Mouse (Mus musculus) heart, embryonic 16.5 days (tissue): ENCODE measurements at regions not wholly inside any gene's neighbourhood (a gene's known extent, or its start where the extent isn't known, plus 50 kb on each side); places are given as distances from the start of the nearest gene placed in this dataset.
A peak's percentile ranks its signal among the peaks of the same experiment; 100 is the strongest.

ENCODE experiments used
- ATAC-seq: fragments of 200-750 bp; cut with Nextera tagmentation; replicated peaks from 2 replicates; pipeline ENCODE4 v1.8.0; 2017; ENCODE audit warnings: moderate number of reproducible peaks; ENCODE audit not compliant: insufficient read depth, low FRiP score; ENCODE audit errors: extremely low read depth
- H3K27ac ChIP-seq: fragments of 300-500 bp; sonication (generic); 2 replicates; pipeline ENCODE4 v1.5.1; 2014; ENCODE audit warnings: mild to moderate bottlenecking, low read length, control low read depth, moderate library complexity
- H3K27me3 ChIP-seq: fragments of 300-500 bp; sonication (generic); 2 replicates; pipeline ENCODE4 v1.6.1; 2014; ENCODE audit warnings: low read length, mixed read lengths; ENCODE audit not compliant: control insufficient read depth, insufficient read depth
- H3K36me3 ChIP-seq: fragments of 300-500 bp; sonication (generic); 2 replicates; pipeline ENCODE4 v1.6.1; 2014; ENCODE audit not compliant: control insufficient read depth, insufficient read depth
- H3K4me1 ChIP-seq: fragments of 300-500 bp; sonication (generic); 2 replicates; pipeline ENCODE4 v1.6.1; 2014; ENCODE audit warnings: low read length, mixed read lengths; ENCODE audit not compliant: control insufficient read depth, insufficient read depth
- H3K4me2 ChIP-seq: fragments of 300-500 bp; sonication (generic); 2 replicates; pipeline ENCODE4 v1.6.1; 2014; ENCODE audit warnings: low read depth, mild to moderate bottlenecking, control low read depth, low read length
- H3K4me3 ChIP-seq: fragments of 300-500 bp; sonication (generic); 2 replicates; pipeline ENCODE4 v1.5.1; 2014; ENCODE audit warnings: mild to moderate bottlenecking, control low read depth, low read length
- H3K9ac ChIP-seq: fragments of 300-500 bp; sonication (generic); 2 replicates; pipeline ENCODE4 v1.6.1; 2014; ENCODE audit warnings: low read length, control low read depth
- H3K9me3 ChIP-seq: fragments of 300-500 bp; sonication (generic); replicated peaks from 2 replicates; pipeline ENCODE4 v1.6.1; 2016; ENCODE audit warnings: low read length; ENCODE audit not compliant: control insufficient read depth
- WGBS: fragments of 180-500 bp; shearing (Covaris S2); extraction: QIAGEN DNeasy Blood & Tissue Kit; methylation state at CpG from one replicate; pipeline ENCODE4 v1.1.7; 2014; 5-methylcytosine and 5-hydroxymethylcytosine counted together

GRCm38 (mm10) chr6:41113943-41114342, 78.6 kb upstream of the 2210010C04Rik start:
- H3K27ac ChIP-seq, result no peak overlapping the region
- no peak for ATAC-seq

DNA sequence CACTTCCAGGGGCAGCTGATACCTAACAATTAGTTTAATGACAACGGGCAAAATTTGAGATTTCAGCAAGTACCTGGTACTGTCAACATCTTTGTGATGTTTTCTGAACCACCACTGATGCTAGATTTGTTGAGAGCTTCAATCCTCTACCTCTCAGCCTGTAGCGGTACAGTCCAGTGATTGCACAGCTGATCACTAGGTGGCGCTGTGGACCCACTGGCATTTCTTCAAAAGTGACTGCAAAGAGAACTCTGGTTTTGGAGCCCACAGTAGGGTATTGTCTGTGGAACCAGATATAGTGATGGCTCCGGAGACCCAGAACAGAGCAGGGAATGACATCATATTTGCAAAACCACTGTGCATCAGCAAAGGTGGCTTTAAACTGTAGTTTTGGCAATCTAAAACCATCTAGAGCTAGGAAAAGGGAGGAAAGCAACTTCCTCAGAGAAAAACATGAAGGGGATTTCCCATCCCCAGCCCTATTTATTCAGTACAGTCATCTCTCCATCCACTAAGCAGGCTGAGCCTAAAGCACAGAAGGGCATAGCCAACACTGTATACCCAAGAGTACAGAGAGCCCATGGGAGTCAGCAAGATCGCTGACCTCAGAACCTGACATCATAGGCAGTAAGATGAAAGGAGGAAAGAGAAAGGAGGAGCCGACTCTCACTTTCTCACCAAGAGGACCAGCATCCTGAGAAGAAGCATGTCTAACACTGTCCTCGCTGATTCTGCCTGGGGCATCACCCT, 77.7 kb upstream of the 2210010C04Rik start:
- 30% methylated on average over 7 of the region's 7 CpGs for WGBS
- Histone ChIP-seq H3K27me3 (no peaks in the 10 kb centered on the region), H3K9ac (no peak overlapping the region), H3K27ac (no peak overlapping the region), H3K4me3 (no peak overlapping the region), H3K36me3 (no peaks in the 10 kb centered on the region), H3K4me2 (no peak overlapping the region), H3K9me3 (no peaks in the 10 kb centered on the region), H3K4me1 (no peaks in the 10 kb centered on the region)
- peak; percentile 55 for ATAC-seq

More at GRCm38 (mm10) chr6:41113943-41114342, 78.6 kb upstream of the 2210010C04Rik start:
- no peaks in the 10 kb centered on the region for H3K9me3 ChIP-seq
- no peak overlapping the region for H3K4me2 ChIP-seq
- H3K36me3 ChIP-seq, result no peaks in the 10 kb centered on the region
- WGBS, result 24% methylated on average over 1 of the region's 1 CpGs
- H3K27me3 ChIP-seq, result no peaks in the 10 kb centered on the region
- no peak overlapping the region for H3K4me3 ChIP-seq
- no peak overlapping the region for H3K9ac ChIP-seq
- H3K4me1 ChIP-seq, result no peaks in the 10 kb centered on the region

DNA sequence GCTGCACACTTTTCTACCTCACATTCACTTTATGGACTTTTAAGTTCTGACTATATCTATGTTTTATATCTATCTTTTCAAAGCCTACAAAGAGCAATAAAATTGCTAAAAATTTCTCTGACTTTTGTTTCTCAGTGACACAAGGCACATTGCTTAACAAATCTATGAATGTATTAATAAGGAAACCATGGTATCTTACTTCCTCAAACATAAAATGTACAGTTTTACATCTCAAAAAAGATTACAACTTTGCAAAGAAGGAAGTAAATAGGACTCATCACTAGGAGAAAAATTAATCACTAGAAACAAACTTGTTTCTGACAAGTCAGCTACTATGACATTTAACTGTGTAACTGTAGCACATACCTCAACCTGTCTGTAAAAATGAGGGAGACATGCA, 76.5 kb upstream of the 2210010C04Rik start:
- Histone ChIP-seq H3K9ac (no peak overlapping the region), H3K4me3 (no peak overlapping the region), H3K4me1 (no peaks in the 10 kb centered on the region), H3K4me2 (no peak overlapping the region), H3K27ac (no peak overlapping the region), H3K36me3 (no peaks in the 10 kb centered on the region), H3K27me3 (no peaks in the 10 kb centered on the region), H3K9me3 (no peaks in the 10 kb centered on the region)
- ATAC-seq, result no peak

DNA sequence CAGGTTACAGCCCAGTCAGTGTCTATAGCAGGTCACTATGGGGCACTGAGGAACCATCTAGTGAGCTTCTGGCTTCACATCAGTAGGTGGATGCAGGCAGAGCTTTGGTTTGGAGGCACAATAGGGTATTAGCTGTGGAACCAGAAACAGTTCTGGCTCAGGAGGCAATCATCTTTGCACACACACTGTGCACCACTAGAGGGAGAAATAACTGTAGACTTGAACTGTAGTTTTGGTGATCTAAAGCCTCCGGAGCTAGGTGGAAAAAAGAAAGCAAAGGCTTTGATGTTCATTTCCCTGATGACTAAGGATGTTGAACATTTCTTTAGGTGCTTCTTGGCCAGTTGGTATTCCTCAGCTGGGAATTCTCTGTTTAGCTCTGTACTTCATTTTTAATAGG, 73.6 kb upstream of the 2210010C04Rik start:
- WGBS, result 43% methylated on average over 1 of the region's 1 CpGs
- no peaks in the 10 kb centered on the region for H3K4me1 ChIP-seq
- H3K36me3 ChIP-seq, result no peaks in the 10 kb centered on the region
- ATAC-seq, result no peak
- no peak overlapping the region for H3K27ac ChIP-seq
- H3K4me2 ChIP-seq, result no peak overlapping the region
- no peak overlapping the region for H3K9ac ChIP-seq
- H3K9me3 ChIP-seq, result no peaks in the 10 kb centered on the region
- H3K4me3 ChIP-seq, result no peak overlapping the region
- no peaks in the 10 kb centered on the region for H3K27me3 ChIP-seq

DNA sequence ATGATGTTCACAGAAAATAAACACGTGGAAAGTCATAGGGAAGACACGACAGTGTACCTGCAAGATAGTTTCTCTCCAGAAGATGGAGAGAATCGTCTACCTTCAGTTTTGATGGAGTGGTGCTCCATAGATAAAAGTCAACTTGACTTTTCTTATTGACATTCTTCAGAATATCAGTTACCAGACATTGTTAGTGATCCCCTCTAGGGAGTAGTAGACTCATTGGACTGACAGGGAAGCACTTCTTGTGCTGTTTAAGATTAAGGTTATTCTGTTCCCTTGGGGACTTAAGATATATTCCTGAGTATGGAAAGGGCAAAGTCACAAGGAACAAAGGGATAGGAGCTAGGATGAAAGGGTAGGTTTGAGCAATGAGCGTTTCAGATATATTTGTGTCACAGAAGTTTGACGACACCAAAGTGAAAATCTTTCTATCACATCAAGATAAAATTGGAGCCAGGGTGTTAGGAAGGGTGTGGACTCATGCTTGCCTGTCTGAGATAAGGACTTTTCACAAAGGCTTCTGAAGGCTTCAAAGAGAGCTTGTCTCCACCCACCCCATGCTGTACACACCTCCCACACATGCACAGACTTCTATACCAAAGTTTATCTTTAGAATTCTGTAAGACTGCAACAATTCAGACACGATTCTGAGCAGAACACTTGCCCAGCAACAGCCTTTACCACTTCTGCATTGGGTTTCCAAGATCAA, 68.5 kb upstream of the 2210010C04Rik start:
- Histone ChIP-seq H3K27ac (no peak overlapping the region), H3K9ac (no peak overlapping the region), H3K27me3 (no peaks in the 10 kb centered on the region), H3K4me2 (no peak overlapping the region), H3K4me3 (no peak overlapping the region), H3K9me3 (no peaks in the 10 kb centered on the region), H3K4me1 (no peaks in the 10 kb centered on the region), H3K36me3 (no peaks in the 10 kb centered on the region)
- 58% methylated on average over 6 of the region's 6 CpGs for WGBS
- ATAC-seq, result no peak

DNA sequence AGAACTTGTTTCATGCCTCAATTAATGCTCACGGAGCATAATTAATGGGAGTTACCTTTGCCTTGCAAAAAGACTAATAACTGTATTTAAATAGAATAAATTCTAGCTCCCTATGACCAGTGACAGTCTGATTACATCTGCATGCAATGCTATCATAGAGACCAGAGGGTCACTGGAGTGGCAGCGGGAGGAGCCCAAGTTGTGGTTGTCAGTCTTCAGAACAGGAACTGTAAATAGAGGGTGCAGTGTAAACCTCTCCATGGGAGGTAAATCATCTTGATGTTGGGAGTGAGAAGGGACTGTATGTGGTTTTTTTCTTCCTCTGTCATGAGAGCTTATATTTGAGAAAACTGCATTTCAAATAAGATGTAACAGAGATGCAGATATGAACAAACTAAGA, 66.7 kb upstream of the 2210010C04Rik start:
- 62% methylated on average over 2 of the region's 2 CpGs for WGBS
- H3K9ac ChIP-seq, result no peak overlapping the region
- no peaks in the 10 kb centered on the region for H3K9me3 ChIP-seq
- H3K27me3 ChIP-seq, result no peaks in the 10 kb centered on the region
- H3K4me3 ChIP-seq, result no peak overlapping the region
- H3K4me2 ChIP-seq, result no peak overlapping the region
- H3K36me3 ChIP-seq, result no peaks in the 10 kb centered on the region
- no peak overlapping the region for H3K27ac ChIP-seq
- H3K4me1 ChIP-seq, result no peaks in the 10 kb centered on the region
- ATAC-seq, result no peak

DNA sequence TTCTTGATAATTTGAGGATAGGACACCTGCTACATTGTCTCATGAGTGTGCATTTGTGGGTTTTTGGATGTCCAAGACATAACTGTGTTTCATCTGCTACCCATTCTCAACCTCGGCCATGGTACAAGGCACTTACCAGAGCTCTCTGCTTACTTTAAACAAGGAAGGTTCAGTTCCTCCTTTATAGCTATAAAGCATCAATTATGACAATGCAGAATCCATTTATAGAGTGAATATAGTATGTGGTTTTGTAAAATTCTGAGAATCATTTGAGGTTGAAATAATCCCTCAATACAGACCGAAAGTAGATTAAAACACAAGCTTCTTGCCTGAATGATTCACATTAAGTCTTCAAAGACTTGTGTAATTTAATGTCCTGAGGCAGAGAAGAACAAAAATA, 64.9 kb upstream of the 2210010C04Rik start:
- Histone ChIP-seq H3K4me3 (no peak overlapping the region), H3K36me3 (no peaks in the 10 kb centered on the region), H3K4me2 (no peak overlapping the region), H3K9ac (no peak overlapping the region), H3K9me3 (no peaks in the 10 kb centered on the region), H3K4me1 (no peaks in the 10 kb centered on the region), H3K27me3 (no peaks in the 10 kb centered on the region), H3K27ac (no peak overlapping the region)
- no peak for ATAC-seq
- WGBS, result 80% methylated on average over 2 of the region's 2 CpGs

DNA sequence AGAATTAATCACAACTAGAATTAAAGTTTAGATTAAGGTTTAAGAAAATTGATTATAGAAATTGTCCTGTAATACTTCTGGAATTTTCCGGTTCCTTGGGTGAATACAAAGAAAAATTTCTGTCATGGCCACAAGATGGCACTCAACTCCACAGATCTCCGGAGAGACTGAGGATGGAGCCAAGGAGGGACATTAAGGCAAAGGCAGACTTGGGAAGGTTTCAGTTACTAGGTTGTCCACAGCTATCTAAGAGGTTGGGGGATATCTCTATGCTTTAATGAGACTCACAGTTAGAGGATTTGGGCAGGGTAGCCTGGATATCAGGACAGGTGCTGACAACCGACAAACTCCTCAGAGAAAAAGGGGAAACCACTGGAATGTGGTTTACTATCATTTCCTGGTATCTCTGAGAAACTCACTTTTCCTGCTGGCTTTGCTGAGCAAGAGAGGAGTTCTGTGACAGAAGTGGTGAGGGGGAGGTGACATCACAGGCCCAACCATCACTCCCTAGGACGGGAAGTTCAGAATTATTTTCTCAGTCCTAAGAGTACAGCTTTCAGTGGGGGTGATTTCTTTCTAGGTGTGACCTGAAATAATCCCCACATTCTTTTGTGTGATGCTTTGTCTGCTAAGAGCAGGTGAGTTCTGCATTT, 56.0 kb upstream of the 2210010C04Rik start:
- Histone ChIP-seq H3K36me3 (no peaks in the 10 kb centered on the region), H3K27me3 (no peaks in the 10 kb centered on the region), H3K4me2 (no peak overlapping the region), H3K4me1 (no peaks in the 10 kb centered on the region), H3K4me3 (no peak overlapping the region), H3K9ac (no peak overlapping the region), H3K9me3 (no peaks in the 10 kb centered on the region), H3K27ac (no peak overlapping the region)
- 31% methylated on average over 4 of the region's 4 CpGs for WGBS
- no peak for ATAC-seq
